Mouse (Mus musculus): ENCODE data around the gene Pole3. TPM values are rescaled to one million over a fixed set of nuclear protein-coding genes. Genes with fewer than 3 reads are reported as not detected.

Pole3 gene
- polyA plus RNA-seq (2012; rRNA removed) (39.8 and 51.4 TPM in 2 replicates), polyA plus RNA-seq (2014; fragmentation: Nextera tagmentation; extraction: Ambion mirVana) (77.9 and 80.2 TPM in 2 replicates)

DNA sequence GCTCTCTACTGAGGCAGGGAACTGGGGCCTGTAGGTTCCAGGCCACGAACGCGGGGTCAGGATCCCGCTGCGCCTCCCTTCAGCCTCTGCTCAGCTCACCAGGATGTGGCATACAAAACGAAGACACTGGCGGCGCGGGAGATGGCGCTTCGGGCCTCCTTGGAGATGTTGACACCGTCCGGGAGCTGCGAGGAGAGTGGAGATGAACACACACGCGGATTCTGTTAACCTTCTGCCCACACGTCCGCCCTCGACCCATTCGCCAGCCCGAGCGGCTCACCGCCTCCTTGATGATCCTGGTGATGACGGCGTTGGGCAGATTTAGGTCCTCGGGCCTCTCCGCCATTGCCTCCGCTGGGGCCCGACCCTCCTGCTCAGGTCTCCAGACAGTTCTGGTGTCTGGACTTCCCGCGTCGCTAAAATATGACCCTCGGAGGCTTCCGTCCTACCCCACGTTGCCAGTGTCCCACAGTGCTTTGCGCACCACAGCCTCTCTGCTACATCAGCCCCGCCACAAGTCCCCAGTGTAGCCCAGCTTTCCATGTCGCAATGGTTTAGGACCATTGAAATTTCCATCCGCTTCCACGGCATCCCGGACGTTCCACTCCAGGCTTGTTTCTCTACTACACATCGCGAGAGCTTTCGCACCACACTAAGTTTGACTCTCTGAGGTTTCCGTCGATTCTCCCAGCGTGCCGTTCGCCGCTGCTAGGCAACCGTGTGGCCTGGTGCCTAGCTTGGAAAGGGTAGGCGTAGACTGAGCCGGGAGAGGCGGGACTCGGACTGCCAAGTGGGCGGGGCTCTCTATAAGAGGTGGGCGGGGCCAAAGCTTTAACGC is at the start of gene Pole3, which contains the start of gene 4933430I17Rik:
TSS of gene Pole3 (minus strand) at position 418 of the 838 bp plus-strand sequence.
TSS of gene 4933430I17Rik (plus strand) at position 719 of the 838 bp plus-strand sequence.
- ATAC-seq (ENCODE audit: low FRiP score, low read depth) = peak; percentile 99
- under 1% methylated on average over 53 of the region's 59 CpGs for WGBS
- peaks cover 10% of the 10 kb centered on the region; the same call in 1 of the 2 replicates for H3K4me1 ChIP-seq (ENCODE audit: control insufficient read depth, insufficient read depth, low read length)
- peak; percentile 98 for DNase-seq (ENCODE audit: low spot score)
- H3K4me2 ChIP-seq (replicated peaks; ENCODE audit: low read depth, low read length, severe bottlenecking) = peak within 1 kb of the TSS; percentile 72
- peak within 1 kb of the TSS; percentile 95 for H3K27ac ChIP-seq (replicated peaks; ENCODE audit: low read depth, low read length)
- H3K36me3 ChIP-seq (ENCODE audit: control insufficient read depth, insufficient read depth, low read length) = peaks cover 10% of the 10 kb centered on the region; the same call in 1 of the 2 replicates
- peak; percentile 39; the same call in 1 of the 2 replicates for TF ChIP-seq POLR2A (IDR thresholded peaks at IDR 0.05; ENCODE audit: borderline replicate concordance, extremely low read depth, insufficient read depth, insufficient read length)
- H3K27me3 ChIP-seq (ENCODE audit: control insufficient read depth, insufficient read depth, low read length) = no peaks in the 10 kb centered on the region
- H3K9me3 ChIP-seq (ENCODE audit: control insufficient read depth, low read length) = no peaks in the 10 kb centered on the region
- peak within 1 kb of the TSS; percentile 56 for H3K4me3 ChIP-seq (replicated peaks; ENCODE audit: low read length)
- H3K9ac ChIP-seq (ENCODE audit: low read depth, low read length, severe bottlenecking) = peak within 1 kb of the TSS; percentile 76

DNA sequence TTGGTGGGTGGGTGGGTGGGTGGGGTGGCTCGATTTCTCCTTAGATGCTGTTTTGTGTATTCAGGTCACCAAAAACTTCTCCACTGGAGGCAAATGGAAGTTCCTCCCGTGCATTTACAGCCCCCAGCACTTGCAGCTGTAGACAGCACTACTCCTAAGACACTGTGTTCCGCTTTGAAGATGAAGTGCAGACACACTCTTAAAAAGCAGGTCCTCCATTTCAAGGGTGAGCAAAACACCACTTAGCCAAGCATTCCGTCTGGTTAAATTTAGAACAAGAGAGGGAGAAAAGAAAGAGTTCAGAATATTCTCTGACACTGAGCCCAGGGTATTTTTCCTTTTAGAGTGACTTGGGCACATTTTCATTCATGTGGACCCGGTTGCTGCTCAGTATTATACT is 45.2 kb upstream of the Pole3 start:
- TF ChIP-seq POLR2A (IDR thresholded peaks at IDR 0.05; ENCODE audit: borderline replicate concordance, extremely low read depth, insufficient read depth, insufficient read length) = no peak
- no peaks in the 10 kb centered on the region for H3K4me1 ChIP-seq (ENCODE audit: control insufficient read depth, insufficient read depth, low read length)
- DNase-seq (ENCODE audit: low spot score) (no peak), ATAC-seq (ENCODE audit: low FRiP score, low read depth) (no peak)
- no peak overlapping the region for H3K4me2 ChIP-seq (replicated peaks; ENCODE audit: low read depth, low read length, severe bottlenecking)
- no peak overlapping the region for H3K27ac ChIP-seq (replicated peaks; ENCODE audit: low read depth, low read length)
- no peaks in the 10 kb centered on the region for H3K9me3 ChIP-seq (ENCODE audit: control insufficient read depth, low read length)
- no peaks in the 10 kb centered on the region for H3K27me3 ChIP-seq (ENCODE audit: control insufficient read depth, insufficient read depth, low read length)
- H3K36me3 ChIP-seq (ENCODE audit: control insufficient read depth, insufficient read depth, low read length) = no peaks in the 10 kb centered on the region
- H3K9ac ChIP-seq (ENCODE audit: low read depth, low read length, severe bottlenecking) = no peak overlapping the region
- no peak overlapping the region for H3K4me3 ChIP-seq (replicated peaks; ENCODE audit: low read length)
- 58% methylated on average over 5 of the region's 5 CpGs for WGBS

DNA sequence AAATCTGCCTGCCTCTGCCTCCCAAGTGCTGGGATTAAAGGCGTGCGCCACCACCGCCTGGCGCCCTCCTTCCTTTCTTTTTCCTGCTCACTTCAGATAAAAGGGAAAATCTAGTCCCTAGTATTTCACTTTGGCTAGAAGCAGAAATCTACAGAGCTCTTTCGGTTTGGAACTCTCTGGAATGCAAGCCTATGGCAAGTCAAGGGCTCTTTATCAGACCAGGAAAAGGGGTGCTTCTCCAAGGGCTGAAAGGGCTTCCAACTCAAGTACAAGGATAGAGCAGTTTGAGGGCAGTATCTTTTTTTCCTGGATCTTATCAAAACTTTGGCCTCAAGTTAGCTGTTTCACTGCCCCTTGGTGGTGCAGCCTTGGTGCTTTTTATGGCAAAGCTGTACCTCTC is 44.7 kb upstream of the Pole3 start:
- no peaks in the 10 kb centered on the region for H3K27me3 ChIP-seq (ENCODE audit: control insufficient read depth, insufficient read depth, low read length)
- WGBS = 91% methylated on average over 5 of the region's 5 CpGs
- no peak for ATAC-seq (ENCODE audit: low FRiP score, low read depth)
- H3K9me3 ChIP-seq (ENCODE audit: control insufficient read depth, low read length) = no peaks in the 10 kb centered on the region
- H3K9ac ChIP-seq (ENCODE audit: low read depth, low read length, severe bottlenecking) = no peak overlapping the region
- TF ChIP-seq POLR2A (IDR thresholded peaks at IDR 0.05; ENCODE audit: borderline replicate concordance, extremely low read depth, insufficient read depth, insufficient read length) = no peak
- H3K4me3 ChIP-seq (replicated peaks; ENCODE audit: low read length) = no peak overlapping the region
- H3K27ac ChIP-seq (replicated peaks; ENCODE audit: low read depth, low read length) = no peak overlapping the region
- H3K36me3 ChIP-seq (ENCODE audit: control insufficient read depth, insufficient read depth, low read length) = no peaks in the 10 kb centered on the region
- no peaks in the 10 kb centered on the region for H3K4me1 ChIP-seq (ENCODE audit: control insufficient read depth, insufficient read depth, low read length)
- no peak for DNase-seq (ENCODE audit: low spot score)
- no peak overlapping the region for H3K4me2 ChIP-seq (replicated peaks; ENCODE audit: low read depth, low read length, severe bottlenecking)

DNA sequence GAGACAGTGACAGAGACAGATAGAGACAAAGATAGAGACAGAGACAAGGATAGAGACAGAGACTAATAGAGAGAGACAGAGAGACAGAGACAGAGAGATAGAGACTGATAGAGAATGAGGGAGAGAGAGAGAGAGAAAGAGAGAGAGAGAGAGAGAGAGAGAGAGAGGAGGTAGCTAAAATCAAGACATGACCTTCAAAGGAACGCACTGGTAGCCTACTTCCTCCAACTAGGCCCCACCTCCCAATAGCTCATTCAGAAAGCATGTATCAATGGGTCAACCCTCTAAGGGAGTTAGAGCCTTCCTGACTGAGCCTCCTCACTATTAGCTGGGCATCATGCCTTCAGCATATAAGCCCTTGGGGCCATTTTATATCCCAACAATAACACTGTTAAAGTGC is 43.5 kb upstream of the Pole3 start:
- Histone ChIP-seq H3K4me2 (replicated peaks; ENCODE audit: low read depth, low read length, severe bottlenecking) (no peak overlapping the region), H3K4me1 (ENCODE audit: control insufficient read depth, insufficient read depth, low read length) (no peaks in the 10 kb centered on the region), H3K36me3 (ENCODE audit: control insufficient read depth, insufficient read depth, low read length) (no peaks in the 10 kb centered on the region), H3K27ac (replicated peaks; ENCODE audit: low read depth, low read length) (no peak overlapping the region), H3K4me3 (replicated peaks; ENCODE audit: low read length) (no peak overlapping the region), H3K27me3 (ENCODE audit: control insufficient read depth, insufficient read depth, low read length) (no peaks in the 10 kb centered on the region), H3K9ac (ENCODE audit: low read depth, low read length, severe bottlenecking) (no peak overlapping the region), H3K9me3 (ENCODE audit: control insufficient read depth, low read length) (no peaks in the 10 kb centered on the region)
- no peak for ATAC-seq (ENCODE audit: low FRiP score, low read depth)
- 78% methylated on average over 1 of the region's 1 CpGs for WGBS
- TF ChIP-seq POLR2A (IDR thresholded peaks at IDR 0.05; ENCODE audit: borderline replicate concordance, extremely low read depth, insufficient read depth, insufficient read length) = no peak
- DNase-seq (ENCODE audit: low spot score) = no peak

DNA sequence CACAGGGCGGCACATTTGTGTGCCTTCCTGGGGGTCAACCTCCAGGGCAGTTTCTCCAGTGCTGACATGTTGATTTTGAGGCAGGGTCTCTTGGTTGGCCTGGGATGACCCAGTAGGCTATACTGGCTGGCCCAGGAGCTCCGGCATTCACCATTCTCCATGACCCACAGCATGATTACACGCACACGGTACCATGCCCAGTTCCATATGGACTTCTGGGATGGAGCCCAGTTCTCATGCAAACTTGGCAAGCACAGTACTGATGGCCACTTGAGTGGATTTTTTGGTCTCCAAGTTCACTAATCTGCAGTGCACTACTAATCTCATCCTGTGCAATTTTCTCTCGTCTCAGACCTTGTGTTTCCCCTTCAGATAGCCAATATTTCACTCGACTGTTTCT is 42.8 kb upstream of the Pole3 start:
- DNase-seq (ENCODE audit: low spot score) = no peak
- TF ChIP-seq POLR2A (IDR thresholded peaks at IDR 0.05; ENCODE audit: borderline replicate concordance, extremely low read depth, insufficient read depth, insufficient read length) = no peak
- Histone ChIP-seq H3K36me3 (ENCODE audit: control insufficient read depth, insufficient read depth, low read length) (no peaks in the 10 kb centered on the region), H3K4me1 (ENCODE audit: control insufficient read depth, insufficient read depth, low read length) (no peaks in the 10 kb centered on the region), H3K4me2 (replicated peaks; ENCODE audit: low read depth, low read length, severe bottlenecking) (no peak overlapping the region), H3K27ac (replicated peaks; ENCODE audit: low read depth, low read length) (no peak overlapping the region), H3K4me3 (replicated peaks; ENCODE audit: low read length) (no peak overlapping the region), H3K9me3 (ENCODE audit: control insufficient read depth, low read length) (no peaks in the 10 kb centered on the region), H3K27me3 (ENCODE audit: control insufficient read depth, insufficient read depth, low read length) (no peaks in the 10 kb centered on the region), H3K9ac (ENCODE audit: low read depth, low read length, severe bottlenecking) (no peak overlapping the region)
- ATAC-seq (ENCODE audit: low FRiP score, low read depth) = no peak
- 86% methylated on average over 6 of the region's 6 CpGs for WGBS

Data from limb, embryonic 14.5 days (tissue).